Mouse (Mus musculus): ENCODE data around the gene Mslnl. TPM values are rescaled to one million over a fixed set of nuclear protein-coding genes. Genes with fewer than 3 reads are reported as not detected.

Gene Mslnl
- total and polyA plus RNA-seq, 2 experiments = not detected

GRCm38 (mm10) chr17:25795609-25796092 is 59.8 kb downstream of the Mslnl start, which contains the start of gene AC134908.4:
TSS of gene AC134908.4 (minus strand) at chr17:25795659.
- H3K4me1 ChIP-seq (ENCODE audit: control insufficient read depth, insufficient read depth, low read length) = peaks cover 5% of the 10 kb centered on the region; the same call in 1 of the 2 replicates
- H3K36me3 ChIP-seq (ENCODE audit: control insufficient read depth, insufficient read depth, low read length) = no peaks in the 10 kb centered on the region
- DNase-seq (ENCODE audit: extremely low read depth, low read depth, low spot score) = peak; percentile 26
- no peaks in the 10 kb centered on the region for H3K27me3 ChIP-seq (ENCODE audit: control insufficient read depth, insufficient read depth, low read length)
- WGBS = 56% methylated on average over 6 of the region's 6 CpGs
- H3K9ac ChIP-seq (ENCODE audit: low read depth, low read length) = peak within 1 kb of the TSS; percentile 68
- TF ChIP-seq CTCF (IDR thresholded peaks at IDR 0.05; ENCODE audit: low read depth, low read length) = no peak
- H3K4me3 ChIP-seq (ENCODE audit: insufficient read depth, low read depth, low read length) = peak within 1 kb of the TSS; percentile 79
- H3K27ac ChIP-seq (replicated peaks; ENCODE audit: insufficient read depth, low read depth, low read length) = no peak within 1 kb of the TSS; the same call in 1 of the 2 replicates
- no peaks in the 10 kb centered on the region for H3K79me2 ChIP-seq (ENCODE audit: control insufficient read depth, insufficient read depth, low read length)

- H3K36me3 ChIP-seq (ENCODE audit: control insufficient read depth, insufficient read depth, low read length) = no peaks in the 10 kb centered on the region
- peak overlapping the region; percentile 68 for H3K9ac ChIP-seq (ENCODE audit: low read depth, low read length)
- WGBS = 3% methylated on average over 37 of the region's 37 CpGs
- H3K4me3 ChIP-seq (ENCODE audit: insufficient read depth, low read depth, low read length) = peak overlapping the region; percentile 79
- DNase-seq (ENCODE audit: extremely low read depth, low read depth, low spot score) = peak; percentile 51
- peaks cover 5% of the 10 kb centered on the region; the same call in 1 of the 2 replicates for H3K4me1 ChIP-seq (ENCODE audit: control insufficient read depth, insufficient read depth, low read length)
- H3K27me3 ChIP-seq (ENCODE audit: control insufficient read depth, insufficient read depth, low read length) = no peaks in the 10 kb centered on the region
- H3K79me2 ChIP-seq (ENCODE audit: control insufficient read depth, insufficient read depth, low read length) = no peaks in the 10 kb centered on the region
- no peak overlapping the region; the same call in 1 of the 2 replicates for H3K27ac ChIP-seq (replicated peaks; ENCODE audit: insufficient read depth, low read depth, low read length)
- TF ChIP-seq CTCF (IDR thresholded peaks at IDR 0.05; ENCODE audit: low read depth, low read length) (no peak), POLR2A (IDR thresholded peaks at IDR 0.05; ENCODE audit: extremely low read depth, insufficient read depth, low read length) (no peak)
Measured at GRCm38 (mm10) chr17:25796211-25796771, 60.4 kb downstream of the Mslnl start.

- peak; percentile 52 for DNase-seq (ENCODE audit: extremely low read depth, low read depth, low spot score)
- Histone ChIP-seq H3K9ac (ENCODE audit: low read depth, low read length) (peak within 1 kb of the TSS; percentile 79), H3K27ac (replicated peaks; ENCODE audit: insufficient read depth, low read depth, low read length) (peak within 1 kb of the TSS; percentile 3; the same call in 1 of the 2 replicates), H3K4me3 (ENCODE audit: insufficient read depth, low read depth, low read length) (peak within 1 kb of the TSS; percentile 79), H3K27me3 (ENCODE audit: control insufficient read depth, insufficient read depth, low read length) (no peaks in the 10 kb centered on the region), H3K36me3 (ENCODE audit: control insufficient read depth, insufficient read depth, low read length) (no peaks in the 10 kb centered on the region), H3K79me2 (ENCODE audit: control insufficient read depth, insufficient read depth, low read length) (no peaks in the 10 kb centered on the region), H3K4me1 (ENCODE audit: control insufficient read depth, insufficient read depth, low read length) (peaks cover 5% of the 10 kb centered on the region; the same call in 1 of the 2 replicates)
- TF ChIP-seq POLR2A (IDR thresholded peaks at IDR 0.05; ENCODE audit: extremely low read depth, insufficient read depth, low read length) = no peak
- TF ChIP-seq CTCF (IDR thresholded peaks at IDR 0.05; ENCODE audit: low read depth, low read length) = no peak
- under 1% methylated on average over 35 of the region's 35 CpGs for WGBS
Measured at GRCm38 (mm10) chr17:25796951-25797369, 61.1 kb downstream of the Mslnl start, which contains the start of gene Metrn. TSS of gene Metrn (minus strand) at chr17:25797136.

Other genes starting within 250 kb of the Mslnl start
- gene Sstr5, start 238.8 kb upstream of the Mslnl start, total RNA-seq (2014; rRNA removed) = not detected in 2 replicates
- gene Sstr5, start 238.8 kb upstream of the Mslnl start, polyA plus RNA-seq (2012; rRNA removed) = not detected in 2 replicates
- not detected in 2 replicates for gene Sox8, start 165.4 kb upstream of the Mslnl start, total RNA-seq (2014; rRNA removed)
- not detected in 2 replicates for gene Sox8, start 165.4 kb upstream of the Mslnl start, polyA plus RNA-seq (2012; rRNA removed)
- 26.9 and 31.3 TPM in 2 replicates for gene Lmf1, start 157.0 kb upstream of the Mslnl start, total RNA-seq (2014; rRNA removed)
- 35.2 and 38.4 TPM in 2 replicates for gene Lmf1, start 157.0 kb upstream of the Mslnl start, polyA plus RNA-seq (2012; rRNA removed)
- gene Gng13, start 18.9 kb upstream of the Mslnl start, total RNA-seq (2014; rRNA removed) = not detected in 2 replicates
- gene Gng13, start 18.9 kb upstream of the Mslnl start, polyA plus RNA-seq (2012; rRNA removed) = not detected in 2 replicates
- gene Chtf18, start 8.6 kb upstream of the Mslnl start, total RNA-seq (2014; rRNA removed) = 0.18 and 0.47 TPM in 2 replicates
- 0.31 and 0.35 TPM in 2 replicates for gene Chtf18, start 8.6 kb upstream of the Mslnl start, polyA plus RNA-seq (2012; rRNA removed)
- 1.0 and 2.1 TPM in 2 replicates for gene Rpusd1, start 8.4 kb upstream of the Mslnl start, total RNA-seq (2014; rRNA removed)
- gene Rpusd1, start 8.4 kb upstream of the Mslnl start, polyA plus RNA-seq (2012; rRNA removed) = 7.3 and 9.0 TPM in 2 replicates
- 0.34 and 0.74 TPM in 2 replicates for gene Msln, start 18.3 kb downstream of the Mslnl start, total RNA-seq (2014; rRNA removed)
- gene Msln, start 18.3 kb downstream of the Mslnl start, polyA plus RNA-seq (2012; rRNA removed) = 1.1 and 2.0 TPM in 2 replicates
- 14.9 and 20.6 TPM in 2 replicates for gene Narfl, start 37.7 kb downstream of the Mslnl start, total RNA-seq (2014; rRNA removed)
- 19.4 and 22.5 TPM in 2 replicates for gene Narfl, start 37.7 kb downstream of the Mslnl start, polyA plus RNA-seq (2012; rRNA removed)
- gene Haghl, start 49.6 kb downstream of the Mslnl start, total RNA-seq (2014; rRNA removed) = 6.0 and 6.7 TPM in 2 replicates
- 11.2 and 14.1 TPM in 2 replicates for gene Haghl, start 49.6 kb downstream of the Mslnl start, polyA plus RNA-seq (2012; rRNA removed)
- gene Ccdc78, start 50.5 kb downstream of the Mslnl start, total RNA-seq (2014; rRNA removed) = not detected in 2 replicates
- 0.06 TPM in 1 of 2 replicates, not detected in the other for gene Ccdc78, start 50.5 kb downstream of the Mslnl start, polyA plus RNA-seq (2012; rRNA removed)
- gene Fam173a, start 56.9 kb downstream of the Mslnl start, total RNA-seq (2014; rRNA removed) = 55.0 and 69.3 TPM in 2 replicates
- 89.3 and 106 TPM in 2 replicates for gene Fam173a, start 56.9 kb downstream of the Mslnl start, polyA plus RNA-seq (2012; rRNA removed)
- gene AC134908.4, start 59.6 kb downstream of the Mslnl start, total RNA-seq (2014; rRNA removed) = 0.28 and 0.54 TPM in 2 replicates
- 0.35 and 0.37 TPM in 2 replicates for gene AC134908.4, start 59.6 kb downstream of the Mslnl start, polyA plus RNA-seq (2012; rRNA removed)
- gene Metrn, start 61.1 kb downstream of the Mslnl start, total RNA-seq (2014; rRNA removed) = 11.7 and 22.2 TPM in 2 replicates
- 21.6 and 37.1 TPM in 2 replicates for gene Metrn, start 61.1 kb downstream of the Mslnl start, polyA plus RNA-seq (2012; rRNA removed)
- 0.07 TPM in 1 of 2 replicates, not detected in the other for gene Fbxl16, start 73.0 kb downstream of the Mslnl start, total RNA-seq (2014; rRNA removed)
- gene Fbxl16, start 73.0 kb downstream of the Mslnl start, polyA plus RNA-seq (2012; rRNA removed) = 0.12 and 0.33 TPM in 2 replicates
- 13.3 and 15.6 TPM in 2 replicates for gene Wdr24, start 87.6 kb downstream of the Mslnl start, total RNA-seq (2014; rRNA removed)
- 23.9 and 24.8 TPM in 2 replicates for gene Wdr24, start 87.6 kb downstream of the Mslnl start, polyA plus RNA-seq (2012; rRNA removed)
- 25.6 and 30.5 TPM in 2 replicates for gene Jmjd8, start 92.8 kb downstream of the Mslnl start, total RNA-seq (2014; rRNA removed)
- 75.0 and 78.4 TPM in 2 replicates for gene Jmjd8, start 92.8 kb downstream of the Mslnl start, polyA plus RNA-seq (2012; rRNA removed)
- gene Stub1, start 97.4 kb downstream of the Mslnl start, total RNA-seq (2014; rRNA removed) = 50.4 and 55.3 TPM in 2 replicates
- gene Stub1, start 97.4 kb downstream of the Mslnl start, polyA plus RNA-seq (2012; rRNA removed) = 81.3 and 94.4 TPM in 2 replicates
- 0.40 and 0.74 TPM in 2 replicates for gene Rhbdl1, start 101.3 kb downstream of the Mslnl start, total RNA-seq (2014; rRNA removed)
- gene Rhbdl1, start 101.3 kb downstream of the Mslnl start, polyA plus RNA-seq (2012; rRNA removed) = 3.8 and 5.5 TPM in 2 replicates
- gene Gm20683, start 105.7 kb downstream of the Mslnl start, total RNA-seq (2014; rRNA removed) = 2.7 and 4.8 TPM in 2 replicates
- 19.1 and 26.9 TPM in 2 replicates for gene Gm20683, start 105.7 kb downstream of the Mslnl start, polyA plus RNA-seq (2012; rRNA removed)
- gene Rhot2, start 108.8 kb downstream of the Mslnl start, total RNA-seq (2014; rRNA removed) = 18.0 and 20.9 TPM in 2 replicates
- 63.0 and 71.1 TPM in 2 replicates for gene Rhot2, start 108.8 kb downstream of the Mslnl start, polyA plus RNA-seq (2012; rRNA removed)
- 2.7 and 3.3 TPM in 2 replicates for gene Wdr90, start 125.5 kb downstream of the Mslnl start, total RNA-seq (2014; rRNA removed)
- gene Wdr90, start 125.5 kb downstream of the Mslnl start, polyA plus RNA-seq (2012; rRNA removed) = 9.0 and 14.1 TPM in 2 replicates
- 26.1 and 36.0 TPM in 2 replicates for gene Mcrip2, start 132.7 kb downstream of the Mslnl start, total RNA-seq (2014; rRNA removed)
- 139 and 141 TPM in 2 replicates for gene Mcrip2, start 132.7 kb downstream of the Mslnl start, polyA plus RNA-seq (2012; rRNA removed)
- 129 and 131 TPM in 2 replicates for gene Mettl26, start 139.0 kb downstream of the Mslnl start, total RNA-seq (2014; rRNA removed)
- 415 and 439 TPM in 2 replicates for gene Mettl26, start 139.0 kb downstream of the Mslnl start, polyA plus RNA-seq (2012; rRNA removed)
- gene Wfikkn1, start 144.8 kb downstream of the Mslnl start, total RNA-seq (2014; rRNA removed) = 0.07 and 0.09 TPM in 2 replicates
- 0.24 and 0.92 TPM in 2 replicates for gene Wfikkn1, start 144.8 kb downstream of the Mslnl start, polyA plus RNA-seq (2012; rRNA removed)
- gene Rab40c, start 183.7 kb downstream of the Mslnl start, total RNA-seq (2014; rRNA removed) = 6.1 and 7.2 TPM in 2 replicates
- 22.8 and 24.1 TPM in 2 replicates for gene Rab40c, start 183.7 kb downstream of the Mslnl start, polyA plus RNA-seq (2012; rRNA removed)
- gene Pigq, start 208.9 kb downstream of the Mslnl start, total RNA-seq (2014; rRNA removed) = 11.5 and 16.0 TPM in 2 replicates
- gene Pigq, start 208.9 kb downstream of the Mslnl start, polyA plus RNA-seq (2012; rRNA removed) = 51.6 and 52.5 TPM in 2 replicates
- gene Nhlrc4, start 208.9 kb downstream of the Mslnl start, total RNA-seq (2014; rRNA removed) = 1.2 TPM in 1 of 2 replicates, not detected in the other
- 0.04 TPM in 1 of 2 replicates, not detected in the other for gene Nhlrc4, start 208.9 kb downstream of the Mslnl start, polyA plus RNA-seq (2012; rRNA removed)
- not detected in 2 replicates for gene A930017K11Rik, start 216.5 kb downstream of the Mslnl start, total RNA-seq (2014; rRNA removed)
- not detected in 2 replicates for gene A930017K11Rik, start 216.5 kb downstream of the Mslnl start, polyA plus RNA-seq (2012; rRNA removed)
- 1.8 and 3.0 TPM in 2 replicates for gene Capn15, start 249.8 kb downstream of the Mslnl start, total RNA-seq (2014; rRNA removed)
- gene Capn15, start 249.8 kb downstream of the Mslnl start, polyA plus RNA-seq (2012; rRNA removed) = 16.8 and 23.3 TPM in 2 replicates

Data from liver, adult 2 months (tissue).